Mouse (Mus musculus) cerebellum, adult 11-12 months (tissue): Measurements from ENCODE around the gene Ctsf.
"Not testable (repeated sequence)": the region's sequence is repeated elsewhere in the genome, so short reads cannot be mapped to it uniquely, and the experiment has no call there.

Experiments
- DNase-seq: peaks from one replicate; pipeline ENCODE4 v3.0.0; 2022

Ctsf gene

DNA sequence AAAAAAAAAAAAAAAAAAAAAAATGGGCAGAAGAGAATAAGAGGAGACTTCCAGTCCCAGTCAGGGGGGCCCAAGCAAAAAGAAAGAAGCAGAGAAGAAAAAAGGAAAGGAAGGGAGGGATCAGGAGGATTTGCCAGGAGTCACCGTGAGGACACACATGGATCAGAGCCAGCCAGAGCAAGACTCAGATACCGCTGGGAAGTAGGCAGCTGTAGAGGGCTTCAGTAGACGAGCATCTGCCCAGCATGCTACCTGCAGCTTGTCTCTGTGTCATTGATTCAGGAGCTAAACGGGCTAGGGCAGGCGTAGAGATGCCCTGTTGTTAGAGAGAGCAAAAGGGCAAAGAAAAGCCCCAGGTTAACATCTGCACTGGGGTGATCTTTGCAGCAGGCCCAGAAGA lies 4.6 kb upstream of the Ctsf start:
- no peak for DNase-seq

DNA sequence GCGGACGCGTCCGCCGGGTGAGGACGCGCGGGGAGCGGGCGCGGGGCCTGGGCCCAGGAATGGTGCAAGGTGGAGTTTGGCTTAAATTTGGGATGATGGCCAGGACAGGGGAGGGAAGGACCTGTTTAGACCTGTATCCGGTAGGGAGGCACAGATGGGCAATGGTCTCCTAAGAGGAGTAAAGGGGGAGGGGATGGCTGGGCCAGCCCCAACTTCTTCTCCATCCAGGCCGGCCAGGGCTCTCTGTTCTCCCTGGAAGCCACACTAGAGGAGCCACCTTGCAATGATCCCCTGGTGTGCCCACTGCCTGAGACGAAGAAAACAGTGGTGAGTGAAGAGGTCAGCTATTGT lies 515 bp downstream of the Ctsf start:
- DNase-seq: no peak

DNA sequence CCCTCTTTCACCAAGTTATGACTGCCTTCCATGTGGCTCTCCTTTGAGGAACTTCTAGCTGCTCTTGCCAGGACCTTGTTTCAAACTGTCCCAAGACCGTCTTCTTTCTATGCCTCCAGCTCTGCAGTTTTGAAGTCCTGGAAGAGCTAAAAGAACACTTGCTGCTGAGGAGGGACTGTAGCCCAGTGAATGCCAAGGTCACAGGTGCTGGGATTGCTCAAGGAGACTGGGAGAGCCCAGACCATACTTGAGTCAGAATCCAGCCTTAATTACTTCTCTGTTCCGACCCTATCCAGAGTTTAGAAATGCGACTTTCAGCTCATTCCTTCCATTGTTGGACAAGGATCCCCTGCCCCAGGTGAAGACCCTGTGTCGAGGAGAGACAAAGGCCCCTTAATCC lies 1.0 kb downstream of the Ctsf start:
- no peak for DNase-seq

DNA sequence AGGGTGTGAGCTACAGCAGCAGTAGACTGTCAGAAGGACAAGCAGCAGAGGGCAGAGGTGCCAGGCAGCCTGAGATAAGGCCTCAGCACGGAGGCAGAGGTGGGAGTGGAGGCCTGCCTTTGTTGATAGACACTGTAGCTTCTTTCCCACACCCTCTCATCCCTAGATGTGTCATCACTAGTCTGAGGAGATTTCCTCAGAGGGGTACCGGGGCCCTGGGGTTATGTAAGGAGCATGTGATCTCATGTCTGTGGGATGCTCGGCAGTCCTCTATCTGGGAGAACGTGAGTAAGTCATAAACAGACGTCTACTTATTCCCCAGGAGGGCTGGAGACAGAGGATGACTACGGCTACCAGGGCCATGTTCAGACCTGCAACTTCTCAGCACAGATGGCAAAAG lies 4.2 kb downstream of the Ctsf start:
- no peak for DNase-seq

DNA sequence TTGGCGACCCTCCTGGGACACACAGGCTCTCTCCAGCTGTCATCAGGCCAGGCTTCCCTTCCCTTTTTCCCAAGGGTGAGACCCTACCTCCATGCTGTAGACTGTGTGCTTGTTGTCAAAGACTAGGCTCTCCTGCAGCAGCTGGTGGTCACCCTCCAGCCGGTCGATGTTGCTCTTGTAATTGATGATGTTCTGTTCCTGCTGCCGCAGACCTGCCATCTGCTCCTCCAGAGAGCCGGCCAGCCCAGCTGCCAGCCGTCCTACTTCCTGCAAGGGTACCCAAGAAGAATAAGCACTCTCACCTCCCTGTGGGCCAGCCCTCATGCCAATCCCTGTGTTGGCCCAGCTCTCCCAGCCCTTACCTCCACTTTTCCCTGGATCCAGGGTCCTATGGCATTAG lies 8.1 kb downstream of the Ctsf start:
- DNase-seq: no peak

DNA sequence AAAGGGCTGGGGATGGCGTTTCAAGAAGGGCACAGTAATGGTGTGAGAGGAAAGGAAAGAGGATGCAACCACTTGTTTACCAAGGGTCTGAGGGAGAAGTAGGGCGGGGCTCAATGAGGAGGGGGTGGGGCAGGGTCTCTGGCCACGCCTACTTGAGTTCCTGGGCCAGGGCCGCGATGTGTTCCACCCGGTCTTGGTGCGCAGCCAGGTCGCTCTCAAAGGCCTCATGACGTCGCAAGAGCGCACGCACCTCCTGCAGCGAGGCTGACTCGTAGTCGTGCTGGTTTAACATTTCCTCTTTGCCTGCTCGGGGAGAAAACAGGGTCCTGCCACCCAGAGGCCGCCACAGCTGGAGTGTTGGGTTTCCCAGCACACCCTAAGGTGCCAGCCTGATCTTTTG lies 10.2 kb downstream of the Ctsf start:
- no peak for DNase-seq

DNA sequence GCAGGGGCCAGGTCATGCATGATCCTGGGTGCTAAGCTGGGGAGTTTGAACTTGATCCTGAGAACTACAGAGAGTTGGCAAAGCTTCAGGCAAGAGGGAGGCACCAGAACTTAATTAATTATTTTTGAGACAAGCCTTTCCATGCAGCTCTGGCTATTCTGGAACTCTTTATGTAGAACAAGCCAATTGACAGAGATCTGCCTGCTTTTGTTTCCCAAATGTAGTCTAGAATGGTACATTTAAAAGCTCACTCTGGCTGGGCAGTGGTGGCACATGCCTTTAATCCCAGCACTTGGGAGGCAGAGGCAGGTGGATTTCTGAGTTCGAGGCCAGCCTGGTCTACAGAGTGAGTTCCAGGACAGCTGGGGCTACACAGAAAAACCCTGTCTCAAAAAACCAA lies 19.7 kb downstream of the Ctsf start:
- DNase-seq: not testable (repeated sequence)

DNA sequence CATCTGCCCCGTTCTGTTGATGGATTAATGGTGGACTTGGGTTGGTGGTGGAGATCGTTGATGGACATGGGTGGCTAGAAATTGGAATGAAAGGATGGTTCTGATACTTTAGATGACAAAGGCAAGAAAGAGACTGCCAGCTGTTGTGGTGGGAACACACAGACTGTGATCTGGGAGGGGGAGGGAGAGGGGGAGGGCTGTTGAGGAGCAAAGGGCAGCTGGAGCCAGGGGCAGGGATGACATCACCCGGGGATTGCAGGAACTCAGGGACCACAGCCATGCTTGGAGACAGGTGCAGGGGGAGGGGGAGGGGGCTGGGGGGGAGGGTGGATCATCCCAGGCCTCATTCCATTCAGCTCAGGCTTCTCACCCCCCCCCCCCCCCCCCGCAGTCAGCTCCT lies 21.3 kb downstream of the Ctsf start:
- DNase-seq: no peak

DNA sequence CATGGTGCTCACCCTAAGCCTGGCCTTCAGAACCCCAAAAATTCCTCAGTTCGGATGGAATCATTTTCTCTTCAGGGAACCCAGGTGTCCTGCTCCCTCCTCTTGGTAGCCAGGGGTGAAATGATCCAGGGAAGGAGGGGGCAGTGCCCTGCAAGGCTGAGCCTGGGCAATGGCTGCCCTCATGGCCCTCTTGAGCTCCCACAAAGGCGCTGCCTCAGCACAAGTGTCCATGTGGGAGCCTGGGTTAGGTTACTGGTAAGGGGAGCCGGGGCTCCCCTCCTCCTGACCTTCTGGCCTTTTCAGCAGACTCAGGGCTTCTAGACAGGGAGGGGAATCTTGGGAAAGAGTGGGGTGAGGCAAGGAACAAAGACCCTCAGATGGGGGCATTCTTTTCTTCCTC lies 21.8 kb downstream of the Ctsf start:
- no peak for DNase-seq

DNA sequence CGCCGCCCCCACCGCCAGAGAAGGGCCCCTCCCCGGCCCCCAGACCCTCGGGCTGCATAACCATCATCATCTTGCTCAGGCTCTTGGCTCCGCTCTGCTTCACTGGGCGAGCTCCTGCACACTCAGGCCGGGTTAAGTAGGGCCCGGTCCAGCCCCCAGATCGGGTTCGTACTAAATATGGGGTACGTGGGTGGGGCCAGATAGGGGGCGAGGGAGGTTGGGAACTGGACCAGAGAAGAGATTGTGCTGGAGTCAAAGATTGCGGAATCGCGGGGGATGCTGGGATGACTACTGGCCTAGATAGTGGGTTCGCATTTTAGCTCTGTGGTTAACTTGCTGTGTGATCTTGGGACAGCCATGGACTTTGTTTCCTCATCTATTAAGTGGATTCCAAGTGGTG lies 22.9 kb downstream of the Ctsf start, which contains the start of gene Actn3:
TSS of gene Actn3 (minus strand) at position 125 of the 400 bp plus-strand sequence.
- DNase-seq: no peak

DNA sequence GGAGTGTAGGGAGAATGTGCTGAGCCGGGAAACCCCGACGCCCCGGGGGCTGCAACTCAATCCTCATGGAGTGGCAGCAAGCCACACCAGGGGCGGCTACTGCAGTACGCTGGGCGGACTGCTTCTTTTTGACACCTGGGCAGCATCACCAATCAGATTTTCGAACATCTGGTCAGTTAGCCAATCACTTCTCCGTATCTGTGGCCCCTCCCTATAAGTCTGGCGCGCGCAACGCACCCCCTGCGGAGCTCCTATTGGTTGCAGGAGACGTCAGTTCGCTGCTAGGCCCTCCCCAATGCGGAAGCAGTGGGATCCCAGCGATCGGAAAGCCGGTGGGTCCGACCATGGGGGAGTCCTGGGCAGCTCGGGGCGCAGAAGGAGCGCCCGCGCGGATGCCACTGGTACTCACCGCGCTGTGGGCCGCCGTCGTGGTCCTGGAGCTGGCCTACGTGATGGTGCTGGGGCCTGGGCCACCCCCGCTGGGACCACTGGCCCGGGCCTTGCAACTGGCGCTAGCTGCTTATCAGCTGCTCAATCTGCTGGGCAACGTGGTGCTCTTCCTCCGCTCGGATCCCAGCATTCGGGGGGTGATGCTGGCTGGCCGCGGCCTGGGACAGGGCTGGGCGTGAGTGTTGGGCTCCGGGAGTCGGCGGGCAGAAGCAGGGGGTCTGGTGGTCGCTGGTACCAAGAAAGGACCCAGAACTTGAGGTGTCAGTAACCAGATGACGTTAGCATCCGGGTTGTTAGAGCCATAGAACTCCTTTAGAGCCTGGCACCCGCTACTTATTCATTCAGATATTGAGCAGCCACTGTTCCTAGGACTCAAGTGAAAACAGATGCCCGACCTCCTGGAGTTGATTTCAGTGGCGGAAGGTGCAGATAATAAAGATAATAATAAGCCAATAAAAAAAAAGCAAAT lies 23.7 kb downstream of the Ctsf start, which contains the start of gene Zdhhc24:
TSS of gene Zdhhc24 (plus strand) at position 264 of the 919 bp plus-strand sequence.
- DNase-seq: peak; percentile 94

DNA sequence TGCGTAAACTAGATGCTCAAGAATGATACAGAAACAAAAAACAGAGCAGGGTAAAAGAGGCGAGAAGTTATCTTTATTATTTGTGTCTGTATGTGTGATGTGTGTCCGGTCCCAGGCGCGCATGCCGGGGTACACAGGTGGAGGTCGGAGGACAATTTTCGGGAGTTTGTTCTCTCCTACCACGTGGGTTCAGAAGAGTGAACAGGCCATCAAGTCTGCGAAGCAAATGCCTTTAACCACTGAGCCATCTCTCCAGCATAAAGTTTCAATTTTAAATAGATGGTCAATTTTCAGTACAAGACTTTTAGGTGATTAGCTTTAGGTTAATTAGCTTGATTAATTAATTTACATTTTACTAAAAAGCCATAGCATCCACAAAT lies 24.4 kb downstream of the Ctsf start:
- DNase-seq: no peak

DNA sequence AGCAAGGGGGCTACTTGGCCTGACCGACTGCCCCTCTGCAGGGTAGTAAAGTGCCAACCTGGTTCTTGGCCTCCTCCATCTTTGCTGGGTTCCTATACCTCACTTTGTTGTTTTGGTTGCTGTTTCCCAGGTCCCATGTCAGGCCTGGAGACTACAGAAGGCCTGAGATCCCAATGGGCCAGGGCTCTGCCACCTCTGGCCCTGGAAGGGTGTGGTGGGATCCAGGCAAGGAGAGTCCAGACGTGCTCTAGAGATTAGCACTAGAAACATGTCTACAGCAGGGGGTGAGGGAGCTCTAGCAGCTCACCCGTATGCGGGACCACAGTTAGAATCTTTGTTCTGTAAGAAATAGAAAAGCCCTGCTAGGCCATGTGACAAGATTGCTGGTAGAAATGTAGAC lies 29.0 kb downstream of the Ctsf start:
- no peak for DNase-seq

DNA sequence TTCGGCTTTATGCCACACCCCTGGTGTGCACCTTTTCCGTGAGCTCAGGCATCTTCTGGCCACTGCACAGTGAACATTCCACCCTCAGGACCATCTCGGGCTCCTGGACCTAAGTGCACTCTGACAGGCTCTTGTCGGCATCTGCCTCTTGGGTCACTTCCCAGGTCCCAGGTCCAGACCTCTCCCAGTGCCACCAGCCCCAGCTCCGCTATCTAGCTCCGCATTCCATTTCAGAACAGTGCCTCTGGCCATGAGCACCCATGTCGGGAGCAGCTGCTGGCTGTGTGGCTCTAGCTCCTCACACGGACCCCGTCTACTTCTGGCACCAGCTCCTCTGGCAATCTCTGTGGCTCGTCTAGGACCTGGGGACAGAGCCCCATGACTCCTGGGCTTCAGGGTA lies 34.9 kb downstream of the Ctsf start:
- no peak for DNase-seq

DNA sequence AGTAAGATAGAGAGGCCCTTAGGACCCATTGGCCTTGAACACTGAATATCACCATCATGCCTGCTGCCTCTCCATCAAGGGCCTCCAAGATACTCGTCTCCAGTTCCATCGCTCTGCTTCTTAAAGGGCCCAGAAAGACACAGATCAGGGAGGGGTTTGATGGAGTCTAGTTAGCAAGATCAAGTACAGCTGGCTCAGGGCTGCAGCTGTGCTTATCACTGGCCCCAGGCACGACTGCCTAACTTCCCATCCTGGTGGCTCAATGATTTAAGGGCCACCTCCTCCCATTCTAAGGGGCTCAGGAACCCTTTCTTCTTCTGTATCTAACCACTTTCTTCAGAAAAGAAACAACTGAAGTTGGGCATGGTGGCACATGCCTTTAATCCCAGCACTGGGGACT lies 36.9 kb downstream of the Ctsf start:
- no peak for DNase-seq

DNA sequence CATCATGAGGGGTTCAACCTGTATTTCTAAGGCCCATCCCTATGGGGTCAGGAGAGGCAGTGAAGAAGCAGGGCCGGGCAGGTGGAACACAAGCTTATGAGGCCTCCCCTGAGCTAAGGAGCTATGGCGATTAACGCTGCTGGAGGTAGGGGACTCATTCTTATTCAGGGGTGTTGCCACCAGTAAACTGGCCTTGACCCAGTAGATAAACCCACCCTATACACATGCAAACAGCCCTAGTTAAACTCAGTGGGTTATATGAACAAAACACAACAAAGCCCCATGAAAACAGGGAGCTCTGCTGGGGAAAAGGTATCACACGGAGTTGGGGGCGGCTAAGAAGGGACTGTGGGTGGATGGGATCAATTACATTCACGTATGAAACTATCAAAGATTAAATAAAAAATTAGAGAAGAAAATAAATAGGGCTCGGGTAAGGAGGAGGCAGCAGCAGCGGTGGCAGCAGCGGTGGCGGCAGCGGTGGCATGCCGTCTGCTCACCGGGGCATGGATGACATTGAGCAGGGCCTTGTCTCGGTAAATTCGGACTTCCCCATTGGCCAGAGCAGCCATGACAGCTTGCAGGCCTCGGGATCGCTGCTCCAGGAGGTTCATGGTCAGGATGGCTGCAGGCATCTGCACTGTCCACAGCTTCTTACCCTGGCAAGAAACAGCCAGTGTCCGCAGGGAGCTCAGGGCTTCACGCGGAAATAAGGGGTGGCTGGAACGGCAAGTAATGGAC lies 42.0 kb downstream of the Ctsf start:
- DNase-seq: no peak

DNA sequence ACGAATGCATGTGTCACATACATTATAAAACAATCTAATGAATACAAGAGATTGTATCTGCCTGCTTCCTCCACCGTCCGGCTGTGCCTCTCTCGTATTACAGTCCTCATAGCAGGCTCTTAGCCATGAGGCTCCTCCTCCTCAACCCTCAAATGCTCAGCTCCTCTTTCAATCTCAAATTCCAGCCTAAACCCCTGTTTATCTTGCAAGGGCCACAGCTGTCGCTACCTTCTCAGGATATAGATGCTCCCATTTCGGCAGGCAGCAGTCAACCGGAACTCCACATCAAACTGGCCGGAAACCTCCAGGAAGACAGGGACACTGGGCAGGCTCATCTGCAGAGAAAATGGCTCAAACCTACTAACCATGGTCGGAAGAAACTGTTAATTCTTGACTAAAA lies 44.0 kb downstream of the Ctsf start:
- no peak for DNase-seq

DNA sequence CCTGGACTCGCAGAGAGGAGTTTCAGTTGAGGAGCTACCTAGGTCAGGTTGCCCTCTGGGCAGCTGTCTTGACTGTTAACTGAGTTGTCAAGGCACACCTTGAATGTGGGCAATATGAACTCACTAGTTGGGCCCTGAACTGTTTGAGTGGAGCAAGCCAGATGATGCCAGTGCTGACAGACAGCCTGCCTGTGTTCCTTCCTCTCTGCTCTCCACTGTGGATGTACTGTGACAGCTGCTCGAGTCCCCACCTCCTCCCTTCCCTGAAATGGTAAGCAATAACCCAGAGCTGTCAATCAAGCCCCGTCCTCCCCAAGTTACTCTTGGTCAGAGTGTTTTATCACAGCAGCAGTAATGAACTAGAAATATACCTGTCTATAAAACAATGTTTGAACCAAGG lies 45.0 kb downstream of the Ctsf start:
- no peak for DNase-seq

DNA sequence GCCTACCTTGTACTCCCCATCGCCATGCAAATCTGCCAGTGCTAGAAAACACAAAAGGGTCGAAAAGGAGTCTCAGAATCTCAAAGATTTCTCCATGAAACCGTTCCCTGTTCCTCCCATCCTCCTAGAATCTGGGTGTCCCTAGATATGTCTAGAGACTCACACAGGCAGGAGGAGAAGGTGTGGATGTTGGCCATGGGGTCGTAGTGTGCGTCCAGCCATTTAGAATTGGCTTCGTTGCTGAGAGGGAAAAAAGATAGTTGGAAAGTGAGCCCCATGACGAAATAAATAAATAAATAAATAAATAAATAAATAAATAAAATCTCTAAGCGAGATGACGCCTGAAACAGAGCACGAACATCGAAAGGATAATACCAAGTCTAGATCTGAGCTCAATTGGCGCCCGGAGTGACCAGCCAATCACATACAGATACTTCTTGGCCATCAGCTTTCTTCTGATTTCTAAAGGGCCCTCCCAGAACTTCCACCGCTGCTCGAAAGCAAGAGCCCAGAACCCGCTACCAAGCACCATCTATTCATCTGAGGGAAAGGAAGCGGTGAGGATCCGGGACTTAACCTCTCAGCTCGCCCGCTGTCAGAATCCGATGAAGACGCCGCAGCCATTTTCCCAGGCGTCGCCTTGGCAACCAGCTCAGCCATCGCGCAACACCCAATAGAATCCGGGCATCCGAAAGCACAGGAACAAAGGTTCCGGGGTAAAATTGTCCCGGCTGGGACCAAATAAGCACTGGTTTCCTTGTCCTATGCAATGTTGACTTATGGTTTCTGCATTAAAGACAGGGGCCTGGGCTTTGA lies 51.3 kb downstream of the Ctsf start, which contains the start of gene Bbs1:
TSS of gene Bbs1 (minus strand) at position 650 of the 816 bp plus-strand sequence.
- peak; percentile 64 for DNase-seq

DNA sequence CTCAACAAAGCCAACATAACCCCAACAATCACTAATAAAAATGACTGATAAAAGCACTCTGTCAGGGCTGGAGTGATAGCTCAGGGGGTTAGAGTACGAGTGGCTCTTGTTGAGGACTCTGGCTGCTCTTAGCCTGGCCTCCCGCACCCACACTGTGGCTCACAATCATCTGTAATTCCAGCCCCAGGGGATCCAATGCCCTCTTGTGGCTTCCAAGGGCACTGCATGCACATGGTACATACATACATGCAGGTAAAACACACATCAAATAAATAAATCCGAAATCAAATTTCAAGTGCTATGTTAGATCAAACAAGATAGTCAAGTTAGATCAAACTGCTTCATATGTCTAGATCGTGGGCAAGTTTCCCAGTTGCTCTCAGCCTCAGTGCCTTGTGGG lies 53.2 kb downstream of the Ctsf start:
- no peak for DNase-seq

DNA sequence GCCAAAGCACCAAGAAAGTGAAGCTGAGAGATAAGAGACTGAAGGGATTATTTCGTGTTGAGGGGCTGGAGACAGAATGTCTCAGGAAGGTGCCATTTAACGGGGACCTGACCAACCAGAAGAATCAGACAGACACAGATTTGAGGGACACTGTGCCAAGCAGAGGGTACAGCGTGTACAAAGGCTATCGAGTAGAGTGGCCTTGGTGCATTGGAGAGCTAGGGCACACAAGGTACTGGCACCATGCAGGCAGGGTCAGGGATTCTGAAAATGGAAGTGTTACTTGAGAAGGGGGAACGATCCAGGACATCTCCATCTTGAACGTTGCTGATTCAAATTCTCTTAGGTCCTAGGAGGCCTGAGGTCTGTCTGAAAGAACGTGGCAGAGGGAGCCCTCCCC lies 54.4 kb downstream of the Ctsf start:
- no peak for DNase-seq
